Mouse (Mus musculus): ENCODE measurements around the gene Inpp5b. TPM values are rescaled to one million over a fixed set of nuclear protein-coding genes. Genes with fewer than 3 reads are reported as not detected.
A peak's percentile ranks its signal among the peaks of the same experiment; 100 is the strongest.

Inpp5b gene
- total RNA-seq, 2 experiments from 2014 or later, result 8.9 to 10.6 TPM

- DNase-seq, result no peak
- Histone ChIP-seq H3K27ac (no peak overlapping the region), H3K4me3 (no peak overlapping the region)
- intact Hi-C loops (cut with DNase I), result no loop called here
- TF ChIP-seq CTCF (IDR thresholded peaks at IDR 0.05), result no peak
Observed at GRCm38 (mm10) chr4:124811347-124811975, 69.8 kb downstream of the Inpp5b start.

GRCm38 (mm10) chr4:124815901-124816300, 74.3 kb downstream of the Inpp5b start:
- TF ChIP-seq CTCF (IDR thresholded peaks at IDR 0.05), result no peak
- DNase-seq, result peak; percentile 34
- Histone ChIP-seq H3K4me3 (no peak overlapping the region), H3K27ac (no peak overlapping the region)
- intact Hi-C loops (cut with DNase I), result no loop called here

GRCm38 (mm10) chr4:124817803-124818202, 76.2 kb downstream of the Inpp5b start:
- Histone ChIP-seq H3K27ac (no peak overlapping the region), H3K4me3 (no peak overlapping the region)
- DNase-seq, result no peak
- intact Hi-C loops (cut with DNase I), result no loop called here
- TF ChIP-seq CTCF (IDR thresholded peaks at IDR 0.05), result no peak

- Histone ChIP-seq H3K27ac (no peak overlapping the region), H3K4me3 (no peak overlapping the region)
- no peak for DNase-seq
- intact Hi-C loops (cut with DNase I), result no loop called here
- no peak for TF ChIP-seq CTCF (IDR thresholded peaks at IDR 0.05)
Observed at GRCm38 (mm10) chr4:124818832-124819231, 77.2 kb downstream of the Inpp5b start.

GRCm38 (mm10) chr4:124824967-124825366, 83.3 kb downstream of the Inpp5b start:
- Histone ChIP-seq H3K27ac (no peak overlapping the region), H3K4me3 (no peak overlapping the region)
- intact Hi-C loops (cut with DNase I), result no loop called here
- no peak for TF ChIP-seq CTCF (IDR thresholded peaks at IDR 0.05)
- no peak for DNase-seq

- Histone ChIP-seq H3K27ac (no peak overlapping the region), H3K4me3 (no peak overlapping the region)
- no peak for TF ChIP-seq CTCF (IDR thresholded peaks at IDR 0.05)
- DNase-seq, result no peak
- intact Hi-C loops (cut with DNase I), result no loop called here
Observed at GRCm38 (mm10) chr4:124825371-124825965, 83.8 kb downstream of the Inpp5b start.

- TF ChIP-seq CTCF (IDR thresholded peaks at IDR 0.05), result no peak
- H3K4me3 ChIP-seq, result no peak overlapping the region
- no peak for DNase-seq
- H3K27ac ChIP-seq, result no peak overlapping the region
- intact Hi-C loops (cut with DNase I), result no loop called here
Observed at GRCm38 (mm10) chr4:124829671-124830070, 88.0 kb downstream of the Inpp5b start.

GRCm38 (mm10) chr4:124832796-124833195, 91.1 kb downstream of the Inpp5b start:
- Histone ChIP-seq H3K4me3 (no peak overlapping the region), H3K27ac (no peak overlapping the region)
- no peak for DNase-seq
- intact Hi-C loops (cut with DNase I), result no loop called here
- no peak for TF ChIP-seq CTCF (IDR thresholded peaks at IDR 0.05)

- DNase-seq, result no peak
- no peak for TF ChIP-seq CTCF (IDR thresholded peaks at IDR 0.05)
- H3K27ac ChIP-seq, result no peak overlapping the region
- H3K4me3 ChIP-seq, result no peak overlapping the region
- intact Hi-C loops (cut with DNase I), result no loop called here
Observed at GRCm38 (mm10) chr4:124838035-124838700, 96.5 kb downstream of the Inpp5b start.

- TF ChIP-seq CTCF (IDR thresholded peaks at IDR 0.05), result peak; percentile 20; the same call in 1 of the 2 replicates
- DNase-seq, result no peak
- H3K27ac ChIP-seq, result no peak overlapping the region
- no peak overlapping the region for H3K4me3 ChIP-seq
- intact Hi-C loops (cut with DNase I), result no loop called here
Observed at GRCm38 (mm10) chr4:124840998-124841397, 99.3 kb downstream of the Inpp5b start.

GRCm38 (mm10) chr4:124843493-124843892, 101.8 kb downstream of the Inpp5b start:
- no peak for DNase-seq
- intact Hi-C loops (cut with DNase I), result no loop called here
- TF ChIP-seq CTCF (IDR thresholded peaks at IDR 0.05), result peak; percentile 71

GRCm38 (mm10) chr4:124847573-124847972, 105.9 kb downstream of the Inpp5b start:
- DNase-seq, result peak; percentile 85
- intact Hi-C loops (cut with DNase I), result loop anchor here (1.0 to 5.0 kb wide), 3 partner anchors 45 to 95 kb away; partner anchors contain the start of genes 9930104L06Rik, Cdca8 and Mtf1
- H3K4me3 ChIP-seq, result no peak overlapping the region
- no peak overlapping the region for H3K27ac ChIP-seq
- no peak; the same call in 1 of the 2 replicates for TF ChIP-seq CTCF (IDR thresholded peaks at IDR 0.05)

More at GRCm38 (mm10) chr4:124843493-124843892, 101.8 kb downstream of the Inpp5b start:
- no peak overlapping the region for H3K4me3 ChIP-seq
- H3K27ac ChIP-seq, result no peak overlapping the region

GRCm38 (mm10) chr4:124849631-124850260, 108.1 kb downstream of the Inpp5b start:
- no peak for TF ChIP-seq CTCF (IDR thresholded peaks at IDR 0.05)
- Histone ChIP-seq H3K4me3 (peak overlapping the region; percentile 96), H3K27ac (peak overlapping the region; percentile 94)
- DNase-seq, result peak; percentile 55
- intact Hi-C loops (cut with DNase I), result loop anchor here (2.0 to 10.0 kb wide), 4 partner anchors 88 to 235 kb away; partner anchors contain the start of genes 9930104L06Rik, Cdca8, Meaf6 and Sf3a3

Data from gastrocnemius, adult 2 months (tissue).